Mouse (Mus musculus) liver, adult 2 months (tissue): ENCODE results near the gene Trappc2l.
"Not testable (repeated sequence)": the region's sequence is repeated elsewhere in the genome, so short reads cannot be mapped to it uniquely, and the experiment has no call there.

Experiments used
- CTCF ChIP-seq: fragments of 200-500 bp; IDR thresholded peaks from 2 replicates; pipeline ENCODE4 v1.5.1; 2011; ENCODE audit warnings: low read depth, low read length, control low read depth
- POLR2A ChIP-seq: fragments of 200-500 bp; IDR thresholded peaks from 2 replicates; pipeline ENCODE4 v1.6.1; 2011; ENCODE audit warnings: low read length, control low read depth; ENCODE audit not compliant: insufficient read depth; ENCODE audit errors: extremely low read depth

DNA sequence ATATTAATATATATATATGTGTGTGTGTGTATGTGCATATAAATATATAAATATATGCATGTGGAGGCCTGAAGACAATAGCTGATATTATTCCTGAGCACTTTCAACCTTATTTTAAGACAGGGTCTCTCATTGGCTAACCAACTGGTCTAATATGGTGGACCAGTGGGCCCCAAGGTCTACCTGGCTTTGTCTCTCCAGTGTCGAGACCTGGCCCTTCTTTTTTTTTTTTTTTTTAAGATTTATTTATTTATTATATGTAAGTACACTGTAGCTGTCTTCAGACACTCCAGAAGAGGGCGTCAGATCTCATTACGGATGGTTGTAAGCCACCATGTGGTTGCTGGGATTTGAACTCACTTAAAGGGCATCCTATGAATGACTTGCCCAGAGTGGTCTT, 20.7 kb downstream of the Trappc2l start:
- not testable (repeated sequence) for TF ChIP-seq CTCF, POLR2A
